Mouse (Mus musculus) gastrocnemius, postnatal 10 days (tissue): ENCODE results near the gene Zfp281. TPM values are rescaled to one million over a fixed set of nuclear protein-coding genes. Genes with fewer than 3 reads are reported as not detected.

ENCODE experiments used
- total RNA-seq, 2 experiments: library from RNA; stranded (reverse); gene quantifications; 2 replicates each; pipeline ENCODE4 v1.2.3; 2021

Gene Zfp281
- total RNA-seq, 2 experiments from 2014 or later: 8.7 to 10.3 TPM

Other genes starting within 250 kb of the Zfp281 start
- 10 to 100 TPM; 15.2 to 15.4 TPM for gene Ddx59, start 209.6 kb upstream of the Zfp281 start, total RNA-seq
- gene Kif14, start 158.6 kb upstream of the Zfp281 start, total RNA-seq: 1 to 10 TPM; 1.7 to 2.6 TPM